20 mouse cellular contexts compared by ENCODE assay signal in the genomic region with DNA sequence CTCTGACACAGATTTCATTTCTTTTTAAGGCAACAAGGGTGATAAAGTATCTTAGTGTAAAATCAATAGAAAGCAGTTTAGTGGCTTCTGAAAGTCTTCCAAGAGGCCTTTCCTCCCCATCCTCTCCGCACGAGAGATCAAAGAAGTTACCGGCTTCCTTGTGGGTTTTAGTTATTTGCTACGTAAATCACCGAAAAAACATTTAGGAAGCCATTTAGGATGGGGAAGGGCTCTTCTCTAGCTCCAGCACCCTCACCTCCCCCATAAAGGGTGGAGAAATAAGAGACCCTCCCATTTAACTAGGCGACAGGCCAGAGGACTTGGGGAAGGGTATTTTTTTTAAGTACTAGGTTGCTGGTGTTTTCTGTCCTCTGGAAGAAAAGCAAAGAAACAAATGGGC.
"Had no signal": no experiment of that assay in that cellular context is flagged by ENCODE, and none has a peak within 500 bp of the region (broad histone marks: within the 10 kb centered on the region; RNA-seq: fewer than 3 reads in every experiment).

No protein-coding gene starts in this region.

- H3K9ac ChIP-seq: limb, embryonic 13.5 days; liver, embryonic 14.5 days; liver, postnatal 0 days; lung, embryonic 14.5 days; midbrain, embryonic 13.5 days; stomach, embryonic 15.5 days had no signal

- DNase-seq: kidney, adult 2 months; kidney, postnatal 25 days; layer of hippocampus, postnatal 36 days; liver, postnatal 0 days; lung, embryonic 14.5 days; retina, postnatal 1 day; right cerebral cortex, postnatal 25 days; spleen, adult 18-20 months; thymus, postnatal 25 days had no signal

- H3K36me3 ChIP-seq: limb, embryonic 13.5 days; midbrain, embryonic 13.5 days; stomach, embryonic 15.5 days had no signal

- H3K27ac ChIP-seq: hindbrain, postnatal 0 days; left cerebral cortex, adult 2 months; limb, embryonic 13.5 days; liver, embryonic 14.5 days; macrophage; midbrain, embryonic 13.5 days; stomach, embryonic 15.5 days had no signal

- ATAC-seq: hindbrain, postnatal 0 days; inflammation-experienced regulatory T-cells, adult 6 months; intestine, embryonic 16.5 days; liver, postnatal 0 days; lung, postnatal 0 days; midbrain, embryonic 13.5 days had no signal

- H3K9me3 ChIP-seq: limb, embryonic 13.5 days; midbrain, embryonic 13.5 days; stomach, embryonic 15.5 days had no signal

- H3K4me1 ChIP-seq: limb, embryonic 13.5 days; midbrain, embryonic 13.5 days; stomach, embryonic 15.5 days had no signal

- H3K27me3 ChIP-seq: limb, embryonic 13.5 days; midbrain, embryonic 13.5 days; stomach, embryonic 15.5 days had no signal

- H3K4me3 ChIP-seq: left cerebral cortex, adult 2 months; limb, embryonic 13.5 days; midbrain, embryonic 13.5 days; stomach, embryonic 15.5 days had no signal

- H3K4me2 ChIP-seq: limb, embryonic 13.5 days; liver, embryonic 11.5 days; lung, embryonic 14.5 days; midbrain, embryonic 13.5 days; stomach, embryonic 15.5 days had no signal
